Mouse (Mus musculus) ovary, adult 18-20 months (tissue): Measurements from ENCODE around the gene Sdk1.

Experiments used
- DNase-seq: peaks from one replicate; pipeline ENCODE4 v3.0.0; 2022; ENCODE audit warnings: low spot score, mixed read lengths

Sdk1 gene

DNA sequence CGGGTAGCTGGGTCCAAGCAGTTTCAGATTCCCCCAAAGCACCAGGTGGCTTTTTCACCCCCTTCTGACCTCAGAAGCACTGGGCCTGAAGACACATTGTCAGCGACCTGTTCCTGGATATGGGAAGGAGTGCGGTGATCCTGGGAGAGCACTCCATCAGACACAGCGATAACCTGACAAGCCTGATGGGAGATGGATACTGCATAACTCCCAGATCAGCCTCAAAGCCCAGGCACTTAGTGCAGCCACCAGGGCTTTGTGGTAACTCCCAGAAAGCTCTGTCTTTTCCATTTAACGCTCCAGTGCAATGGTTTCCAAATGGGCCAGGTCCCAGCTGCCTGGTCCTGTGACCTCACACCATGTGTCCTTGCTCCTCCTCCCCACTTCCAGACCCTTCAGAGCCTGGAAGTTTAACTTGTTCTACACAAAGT, 886.9 kb downstream of the Sdk1 start:
- no peak for DNase-seq

DNA sequence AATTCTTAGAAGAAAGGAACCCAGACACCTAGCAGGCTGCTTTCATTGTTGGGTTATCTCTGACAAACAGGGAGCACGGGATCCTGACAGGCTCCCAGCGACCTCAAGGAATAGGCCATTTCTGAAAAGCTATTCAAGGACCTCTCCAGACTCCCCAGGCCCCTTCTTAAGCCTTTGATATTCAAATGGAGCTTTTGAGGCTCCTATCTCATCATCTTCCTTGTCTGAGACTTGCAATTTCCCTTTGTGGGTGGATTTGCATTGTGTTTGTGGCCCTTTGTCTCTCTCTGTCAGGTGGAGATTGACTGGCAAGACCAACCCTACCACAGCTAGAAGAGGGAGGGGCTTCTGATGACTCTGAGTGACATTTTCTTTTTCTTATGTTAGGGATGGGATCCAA, 888.7 kb downstream of the Sdk1 start:
- no peak for DNase-seq

DNA sequence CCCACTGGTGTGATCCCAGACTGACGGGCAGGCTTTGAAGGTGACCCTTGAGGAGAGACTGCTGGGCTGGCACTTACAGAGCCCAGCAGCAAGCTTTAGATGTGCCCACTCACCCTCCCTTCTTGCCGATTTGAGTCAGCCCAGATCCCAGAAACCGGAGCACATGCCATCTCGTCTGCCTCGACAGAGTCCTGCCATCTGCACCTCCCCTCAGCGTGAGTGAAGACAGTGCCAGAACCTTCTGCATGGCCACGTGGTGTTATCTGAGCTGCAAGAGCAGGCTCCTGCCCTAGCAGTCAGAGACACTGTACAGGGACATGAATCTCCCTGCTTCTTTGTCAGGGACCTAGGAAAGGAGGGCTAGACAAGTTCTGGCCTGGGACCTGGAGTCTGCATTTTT, 898.7 kb downstream of the Sdk1 start:
- no peak for DNase-seq

DNA sequence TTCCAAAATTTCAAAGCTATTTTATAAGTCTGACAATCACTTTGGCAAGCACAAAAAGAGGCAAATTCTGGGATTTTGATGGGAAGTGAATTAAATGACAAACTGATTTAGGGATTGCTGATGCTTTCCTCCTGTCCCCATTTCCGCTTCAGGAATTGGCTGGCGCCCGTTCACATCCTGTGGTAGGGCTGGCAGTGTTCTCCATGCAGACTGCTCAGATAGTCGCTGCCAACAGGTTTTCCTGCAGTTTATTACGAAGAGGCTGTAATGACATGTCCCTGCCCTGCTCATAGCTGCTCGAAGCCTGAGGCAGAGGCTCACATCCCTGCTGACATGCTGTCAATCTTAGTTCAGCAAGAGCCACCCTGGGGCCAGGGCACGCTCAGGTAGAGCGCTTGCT, 908.3 kb downstream of the Sdk1 start:
- no peak for DNase-seq

DNA sequence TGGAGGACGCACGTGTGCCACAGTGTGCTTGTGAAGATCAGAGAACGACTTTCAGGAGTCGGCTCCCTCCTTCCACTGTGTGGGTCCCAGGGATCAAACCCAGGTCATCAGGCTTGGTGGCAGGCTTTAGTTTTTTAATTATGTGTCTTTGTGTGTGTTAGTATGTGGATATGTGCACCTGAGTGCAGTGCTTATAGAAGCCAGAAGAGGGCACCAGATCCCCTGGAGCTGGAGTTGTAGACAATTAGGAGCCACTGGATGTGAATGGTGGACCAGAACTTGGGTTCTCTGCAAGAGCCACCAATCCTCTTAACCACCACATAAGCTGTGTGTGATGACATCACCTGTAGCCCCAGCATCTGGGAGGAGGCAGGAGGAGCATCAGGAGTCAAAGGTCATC, 909.5 kb downstream of the Sdk1 start:
- DNase-seq: no peak

DNA sequence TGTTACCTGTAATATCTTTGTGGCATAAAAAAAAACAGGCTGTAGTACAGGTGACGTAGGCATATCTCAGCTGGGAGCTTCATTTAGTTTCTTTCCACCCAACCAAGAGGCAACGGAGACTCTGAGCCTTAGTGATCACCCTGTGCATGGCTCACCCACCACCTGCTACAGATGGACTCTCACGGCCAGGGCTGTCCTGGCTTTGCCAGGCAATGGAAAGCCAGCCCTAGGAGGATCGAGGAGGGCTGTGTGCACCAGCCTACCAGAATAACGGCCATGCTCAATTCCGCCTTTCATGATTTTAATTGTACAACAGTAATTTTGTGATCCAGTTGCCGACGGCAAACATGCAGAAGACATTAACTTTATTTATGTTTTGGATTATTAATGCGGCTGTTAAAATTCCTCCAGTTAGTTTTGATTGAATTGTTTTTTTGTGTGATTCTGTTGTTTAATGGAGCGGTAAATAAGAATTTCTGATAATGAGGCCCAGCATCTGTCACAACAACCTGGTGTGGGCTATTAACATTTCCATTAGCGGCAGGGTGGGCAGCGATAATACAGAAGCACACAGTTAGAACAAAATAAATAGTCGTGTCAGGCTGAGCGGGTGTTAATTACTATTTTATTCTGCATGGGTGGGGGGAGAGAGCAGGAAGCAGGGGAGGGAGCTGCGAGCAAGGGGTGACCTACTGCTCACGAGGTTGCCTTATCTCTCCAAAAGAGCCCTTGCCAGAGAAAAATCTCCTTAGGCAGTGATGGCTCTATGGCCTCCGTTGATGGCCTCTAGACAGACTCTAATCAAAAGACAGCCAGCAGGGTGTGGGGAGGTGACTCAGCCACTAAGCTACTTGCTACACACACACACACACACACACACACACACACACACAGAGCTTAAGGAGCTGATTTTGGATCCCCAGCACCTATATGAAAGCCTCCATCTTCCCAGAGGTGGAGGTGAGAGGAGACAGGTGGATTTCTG, 915.9 kb downstream of the Sdk1 start:
- no peak for DNase-seq

DNA sequence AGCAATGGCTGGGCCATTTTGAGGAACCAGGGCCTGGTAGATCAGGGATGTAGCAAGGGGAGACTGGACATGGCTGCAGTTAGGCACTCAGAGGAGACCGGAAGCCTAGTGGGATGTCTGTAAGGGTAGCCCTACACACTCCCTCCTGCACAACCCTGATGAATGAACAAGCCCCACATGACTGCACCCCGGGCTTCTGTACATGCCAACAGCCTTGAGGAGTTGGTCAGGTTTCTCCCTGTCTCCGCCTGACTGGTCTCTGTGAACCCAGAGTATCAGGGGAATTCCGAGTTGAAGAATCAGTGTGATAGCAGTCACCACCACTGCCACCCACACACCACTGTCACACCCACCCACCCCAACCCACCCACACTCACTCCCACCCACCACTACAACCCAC, 922.2 kb downstream of the Sdk1 start:
- DNase-seq: no peak

DNA sequence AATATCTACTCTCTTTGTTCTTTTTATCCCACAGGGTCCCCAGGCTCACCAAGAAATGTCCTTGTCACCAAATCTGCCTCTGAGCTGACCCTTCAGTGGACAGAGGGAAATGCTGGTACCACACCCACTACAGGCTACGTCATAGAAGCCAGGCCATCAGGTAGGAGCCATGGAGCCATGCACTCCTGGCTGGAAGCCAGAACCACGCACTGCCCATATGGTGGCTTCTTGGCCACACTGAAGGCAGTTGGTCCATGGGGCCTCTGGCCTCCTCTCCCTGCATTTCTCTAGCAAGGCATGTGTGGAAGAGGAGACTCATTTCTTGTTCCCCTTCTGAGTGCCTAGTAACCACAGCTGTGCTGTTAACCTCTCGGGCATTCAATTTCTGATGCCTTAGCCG, 932.3 kb downstream of the Sdk1 start:
- DNase-seq: no peak

DNA sequence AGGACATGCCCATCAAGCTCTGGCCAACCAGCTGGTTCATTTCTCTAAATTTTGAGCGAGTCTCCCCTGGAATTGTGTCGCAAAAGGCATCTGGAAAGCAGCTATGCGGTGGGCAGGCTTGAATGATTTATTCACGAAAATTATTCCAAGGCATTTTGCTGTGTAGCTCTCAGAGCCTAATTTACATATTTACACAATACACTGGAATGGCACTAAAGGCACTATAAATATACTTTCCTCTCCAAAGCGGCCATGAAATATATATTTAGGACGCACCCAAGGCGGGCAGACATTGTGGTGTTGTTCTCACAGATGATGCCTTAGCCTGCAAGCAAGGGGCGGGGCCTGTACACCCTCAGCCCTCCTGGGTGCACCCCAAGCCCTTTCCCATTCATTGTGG, 936.9 kb downstream of the Sdk1 start:
- DNase-seq: no peak

DNA sequence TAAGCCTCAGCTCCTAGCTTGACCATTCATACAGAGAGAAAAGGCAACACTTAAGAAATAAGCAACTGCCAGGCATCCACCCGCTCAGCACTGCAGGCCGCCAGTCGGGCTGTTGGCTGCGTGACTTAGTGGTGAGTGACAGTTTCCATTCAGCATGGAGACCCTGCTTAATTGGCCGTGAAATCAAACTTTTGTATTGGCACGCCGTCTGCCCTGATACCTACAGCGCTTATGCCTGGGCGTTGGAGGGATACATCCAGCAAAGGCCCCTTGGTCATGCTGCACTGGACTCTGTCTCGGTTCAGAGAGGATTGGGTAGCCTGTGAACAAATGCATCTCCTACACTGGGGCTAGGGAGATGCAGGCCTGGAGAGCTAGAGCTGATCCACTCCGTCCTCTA, 938.0 kb downstream of the Sdk1 start:
- no peak for DNase-seq

DNA sequence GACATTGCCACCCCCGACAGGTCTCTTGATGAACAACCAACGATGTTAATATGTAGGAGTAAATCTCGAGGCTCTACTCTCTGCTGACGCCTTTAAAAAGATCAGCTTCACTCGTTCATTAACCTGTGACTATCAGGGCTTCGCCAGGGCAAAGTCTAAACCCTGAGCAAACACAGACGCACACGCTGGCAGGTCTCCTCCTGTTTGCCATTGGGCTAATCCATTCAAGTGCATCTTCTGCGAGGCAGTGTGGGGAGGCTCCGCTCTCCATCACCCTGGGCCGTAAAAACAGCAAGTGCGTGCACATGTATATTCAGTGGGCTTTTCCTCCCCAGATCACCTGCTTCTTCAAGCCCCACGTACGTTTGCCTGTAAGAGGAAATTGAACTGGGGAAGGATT, 940.6 kb downstream of the Sdk1 start:
- DNase-seq: no peak

DNA sequence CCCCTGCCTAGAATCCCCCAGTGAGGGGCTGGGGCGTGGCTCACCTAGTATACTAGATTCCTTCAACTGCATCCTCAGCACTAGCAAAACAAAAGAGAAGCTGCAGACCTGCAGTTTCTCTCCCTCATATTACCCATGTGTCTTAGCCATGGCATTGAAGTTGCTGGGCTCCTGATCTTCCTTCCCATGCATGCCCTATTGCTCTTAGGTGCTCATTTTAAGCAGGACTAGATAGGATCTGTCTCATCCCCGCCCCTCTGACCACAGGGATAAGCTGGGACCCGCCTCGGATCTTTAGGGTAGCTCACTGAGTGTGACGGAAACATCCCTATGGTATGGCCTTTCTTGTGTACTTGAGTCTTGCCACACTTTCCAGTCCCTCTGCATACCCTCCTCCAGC, 947.5 kb downstream of the Sdk1 start:
- DNase-seq: no peak

DNA sequence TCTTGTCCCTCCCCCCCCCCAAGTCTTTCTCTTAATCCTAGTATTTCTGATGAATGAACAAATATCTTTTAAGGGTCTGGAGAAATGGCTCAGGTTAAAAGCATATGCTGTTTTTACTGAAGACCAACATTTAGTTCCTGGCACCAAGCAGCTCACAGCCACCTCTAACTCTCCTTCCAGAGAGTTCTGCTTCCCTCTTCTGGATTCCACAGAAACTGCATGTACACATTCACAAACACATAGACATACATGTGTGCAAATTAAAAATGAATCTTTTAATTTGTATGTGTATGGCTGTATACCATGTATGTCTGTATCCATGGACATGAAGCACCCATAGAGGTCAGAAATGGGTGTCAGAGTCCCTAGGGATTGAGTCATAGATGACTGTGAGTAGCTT, 968.6 kb downstream of the Sdk1 start:
- DNase-seq: no peak

DNA sequence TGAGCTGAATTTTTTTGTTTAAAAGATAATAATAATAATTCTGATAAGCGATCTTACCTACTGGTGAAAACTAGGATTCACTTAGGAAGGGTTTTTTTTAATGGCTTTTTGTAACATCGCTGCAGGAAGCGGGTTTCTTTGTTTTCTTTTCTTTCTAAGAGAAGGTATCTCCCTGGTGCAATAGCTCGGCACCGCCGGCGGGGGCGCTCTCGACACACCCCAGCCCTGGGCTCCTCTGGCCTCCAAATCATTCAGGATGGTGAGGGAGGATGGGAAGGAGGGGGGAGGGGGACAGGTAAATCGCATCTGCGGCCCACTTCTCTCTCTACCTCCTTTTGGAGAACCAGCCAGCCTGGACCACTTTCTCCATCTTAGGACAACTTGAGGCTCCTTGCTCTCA, 971.0 kb downstream of the Sdk1 start:
- no peak for DNase-seq

DNA sequence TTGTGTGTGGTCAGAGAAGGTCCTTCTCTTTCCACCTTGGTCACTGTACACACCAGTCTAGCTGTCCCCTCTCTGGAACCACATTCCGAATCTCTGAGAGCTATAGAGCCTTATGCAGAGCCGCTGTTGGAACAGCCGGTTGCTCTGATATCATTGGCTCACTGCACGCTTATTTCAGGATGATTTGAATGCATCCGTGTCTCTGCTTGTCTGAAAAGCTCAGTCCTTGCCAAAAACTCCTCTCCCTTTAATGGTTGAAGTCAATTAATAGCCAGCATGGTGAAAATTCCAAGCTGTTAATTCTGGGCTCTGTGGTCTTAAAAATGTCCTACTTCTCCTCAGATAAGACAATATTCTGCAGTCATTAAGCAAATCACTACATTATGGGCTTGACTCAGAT, 974.7 kb downstream of the Sdk1 start:
- no peak for DNase-seq

DNA sequence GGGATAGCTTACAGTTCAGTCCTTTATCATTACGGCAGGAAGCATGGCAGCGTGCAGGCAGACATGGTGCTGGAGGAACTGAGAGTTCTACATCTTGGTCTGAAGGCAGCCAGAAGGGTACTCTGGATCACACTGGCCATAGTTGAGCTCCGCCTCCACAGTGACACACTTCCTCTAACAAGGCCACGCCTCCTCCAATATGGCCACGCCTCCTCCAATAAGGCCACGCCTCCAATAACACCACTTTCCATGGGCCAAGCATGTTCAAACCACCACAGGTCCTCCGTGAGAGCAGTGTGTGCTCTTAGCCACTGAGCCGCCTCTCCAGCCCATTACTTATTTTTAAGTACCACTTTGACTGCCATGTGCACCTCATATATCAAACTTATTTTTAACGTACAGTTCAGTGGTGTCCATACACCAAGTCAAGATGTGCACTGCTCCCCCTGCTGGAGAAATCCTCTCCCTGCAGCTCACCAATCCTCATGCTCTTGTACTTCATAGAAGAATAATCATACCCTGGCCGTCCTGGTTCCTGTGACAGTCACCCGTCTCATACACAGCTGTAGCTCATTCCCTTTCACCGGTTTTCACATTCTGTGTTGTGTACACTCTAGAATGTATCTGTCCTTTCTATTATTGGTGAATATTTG, 979.7 kb downstream of the Sdk1 start:
- no peak for DNase-seq

DNA sequence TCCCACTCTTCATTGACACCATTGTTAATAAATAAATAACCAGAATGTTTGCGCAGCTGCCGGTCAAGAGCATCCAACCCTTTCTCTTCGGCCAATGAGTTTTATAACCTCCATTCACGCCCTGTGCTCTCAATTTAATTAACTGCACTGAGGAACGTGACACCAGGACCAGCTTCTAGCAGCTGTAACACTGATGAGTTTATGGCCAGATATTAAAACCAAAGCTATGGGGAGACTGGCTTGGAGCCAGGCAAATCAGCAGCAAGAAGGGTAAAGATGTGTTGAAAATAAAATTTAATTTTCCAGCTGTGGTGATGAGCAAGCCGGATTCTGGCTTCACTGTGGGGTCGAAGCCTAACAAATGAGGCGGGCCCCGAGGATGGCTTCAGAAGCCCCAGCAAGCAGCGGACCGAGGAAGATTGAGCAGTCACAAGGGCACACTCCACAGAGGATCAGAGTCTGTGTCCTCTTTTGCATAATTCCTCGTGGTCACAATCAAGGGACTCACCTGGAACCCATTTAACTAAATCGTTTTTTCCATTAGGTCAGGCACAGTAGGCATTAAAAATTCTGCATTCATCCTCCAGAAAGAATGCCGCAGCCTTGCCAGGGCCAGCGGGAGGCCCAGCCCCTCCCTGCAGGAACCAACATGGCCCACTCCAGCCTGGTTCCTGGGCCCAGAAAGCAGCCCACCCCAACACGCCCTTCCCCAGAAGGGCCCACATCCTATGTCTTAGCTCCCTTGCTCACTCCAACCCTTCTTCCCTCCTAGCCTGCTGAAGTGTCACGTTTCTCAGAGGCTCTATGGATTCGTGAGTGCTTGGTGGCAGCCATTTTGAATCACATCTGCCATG, 987.9 kb downstream of the Sdk1 start:
- DNase-seq: no peak

DNA sequence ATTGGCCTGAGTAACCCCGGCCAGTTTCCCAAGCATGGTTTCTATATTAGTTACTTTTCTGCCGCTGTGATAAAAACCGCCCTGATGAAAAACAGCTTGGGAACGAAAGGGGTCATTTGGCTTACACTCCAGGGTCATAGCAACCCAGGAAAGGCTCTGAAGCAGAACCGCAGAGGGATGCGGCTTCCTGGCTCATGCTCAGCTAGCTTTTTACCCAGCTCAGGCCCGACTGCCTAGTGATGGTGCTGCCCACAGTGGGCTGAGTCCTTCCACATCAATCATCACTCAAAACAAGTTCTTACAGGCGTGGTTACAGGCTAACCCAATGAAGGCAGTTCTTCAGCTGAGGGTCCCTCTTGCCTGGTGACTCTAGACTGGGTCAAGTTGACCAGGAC, 988.5 kb downstream of the Sdk1 start:
- no peak for DNase-seq

DNA sequence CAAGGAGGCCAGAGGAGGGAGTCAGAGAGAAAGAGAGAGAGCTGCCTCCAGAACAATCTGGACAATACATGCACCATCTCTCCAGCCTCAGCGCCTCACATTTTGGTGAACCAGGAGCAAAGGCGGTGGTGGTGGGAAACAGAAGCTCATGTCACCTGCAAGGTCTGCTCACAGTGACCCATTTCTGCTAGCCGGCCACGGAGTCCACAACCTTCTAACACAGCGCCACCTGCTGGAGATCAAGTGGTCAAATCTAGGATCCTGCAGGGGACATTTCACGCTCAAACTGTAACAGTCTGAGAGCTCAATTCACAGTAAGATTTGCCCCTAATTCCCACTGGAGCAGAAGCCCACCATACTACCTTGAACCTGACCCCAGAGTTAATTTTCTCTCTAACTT, 999.0 kb downstream of the Sdk1 start:
- no peak for DNase-seq

DNA sequence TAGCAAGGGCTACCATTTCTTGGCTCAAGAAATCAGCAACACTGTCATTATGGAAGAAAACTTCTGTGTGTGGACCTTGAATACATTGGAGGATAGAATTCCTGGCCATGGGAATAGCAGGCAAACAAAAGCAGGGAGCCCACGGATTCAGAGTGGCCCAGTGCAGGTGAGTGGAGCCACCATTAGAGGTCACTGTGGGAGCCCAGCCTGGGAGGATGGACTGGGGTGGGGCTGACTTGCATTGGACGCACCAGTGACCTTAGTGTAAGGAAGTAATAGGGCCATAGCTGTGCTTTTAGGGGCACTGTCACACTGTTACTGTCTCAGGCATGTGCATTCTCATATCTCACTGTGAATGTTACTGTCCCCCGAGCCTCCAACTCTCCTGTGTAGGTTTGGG, 1001.3 kb downstream of the Sdk1 start:
- DNase-seq: no peak

DNA sequence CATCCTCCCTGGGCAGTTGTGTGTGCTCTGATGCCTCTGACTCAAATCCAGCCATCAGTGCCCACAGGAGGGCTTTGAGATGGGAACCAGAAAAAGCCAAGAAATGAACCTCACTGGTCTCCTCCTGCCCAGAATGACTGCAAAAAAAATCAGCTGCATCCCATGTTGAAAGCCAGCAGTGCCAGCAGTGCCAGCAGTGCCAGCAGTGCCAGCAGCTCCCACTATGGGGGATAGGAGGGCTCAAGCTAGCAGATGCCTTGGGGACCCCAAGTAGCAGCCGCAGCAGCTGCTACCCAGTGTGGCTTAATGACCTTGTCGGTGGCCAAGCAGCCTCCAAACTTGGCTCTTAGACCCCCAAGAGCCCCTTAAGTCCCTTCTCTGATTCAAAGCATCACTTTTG, 1001.8 kb downstream of the Sdk1 start:
- no peak for DNase-seq

DNA sequence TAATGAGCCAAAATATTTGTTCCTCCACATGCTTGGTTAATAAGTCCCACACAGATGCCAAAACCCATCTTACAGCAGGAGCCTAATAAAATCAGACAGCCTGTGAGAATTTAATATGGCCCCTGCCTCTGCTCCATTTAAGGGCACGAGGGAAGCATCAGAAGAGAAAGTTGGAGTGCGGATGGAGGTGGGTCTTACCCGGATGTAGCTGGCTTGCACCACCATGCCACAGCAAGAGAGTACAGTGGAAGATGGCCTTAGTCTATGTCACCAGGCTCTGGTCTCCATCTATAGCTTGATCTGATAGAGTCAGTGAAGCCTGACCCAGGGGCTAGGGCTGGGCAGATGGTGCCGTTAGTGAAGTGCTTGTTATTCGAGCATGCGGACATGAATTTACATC, 1014.9 kb downstream of the Sdk1 start:
- DNase-seq: no peak

DNA sequence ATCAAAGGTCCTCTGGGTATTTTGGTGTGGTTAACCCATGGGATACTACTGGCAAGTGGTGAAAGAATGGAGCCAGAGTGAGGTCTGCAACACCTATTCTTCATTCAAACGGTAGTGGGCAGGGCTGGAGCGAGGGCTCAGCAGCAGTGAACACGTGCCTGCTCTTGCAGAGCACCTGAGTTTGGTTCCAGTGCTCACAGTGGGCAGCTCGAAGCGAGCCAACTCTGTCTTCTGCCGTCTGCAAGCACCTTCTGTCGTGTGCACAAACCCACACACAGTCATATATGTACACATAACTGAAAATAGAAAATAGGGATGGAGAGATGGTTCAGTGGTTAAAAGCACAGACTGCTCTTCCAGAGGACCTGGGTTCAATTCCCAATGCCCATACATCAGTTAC, 1017.4 kb downstream of the Sdk1 start:
- DNase-seq: no peak
